Mouse (Mus musculus): ENCODE data around the gene Rbfox2.

GRCm38 (mm10) chr15:77204951-77205350 is 101.9 kb downstream of the Rbfox2 start:
- TF ChIP-seq POLR2A (IDR thresholded peaks at IDR 0.05; ENCODE audit: low read depth, low read length) (no peak), CTCF (IDR thresholded peaks at IDR 0.05; ENCODE audit: extremely low read depth, insufficient read depth, insufficient read length, insufficient replicate concordance) (no peak)
